Mouse (Mus musculus): ENCODE data around the gene Ppm1e. TPM values are rescaled to one million over a fixed set of nuclear protein-coding genes. Genes with fewer than 3 reads are reported as not detected.

Ppm1e gene
- total and polyA plus RNA-seq, 3 experiments = 0.64 to 0.86 (median 0.74) TPM

- peak; percentile 65 for DNase-seq (ENCODE audit: extremely low read depth)
- dilution Hi-C loops (cut with MboI; ENCODE audit: extremely low pct_ligation_motif_present, extremely low pct_unique_long_range_greater_than_20kb, low sequenced_read_pairs) = no loop called here
- in situ Hi-C loops (cut with MboI; ENCODE audit: low pct_ligation_motif_present, low pct_unique_long_range_greater_than_20kb, low sequenced_read_pairs) = no loop called here
Observed at GRCm38 (mm10) chr11:87268803-87269202, 90.0 kb downstream of the Ppm1e start.

GRCm38 (mm10) chr11:87266246-87266645 is 92.6 kb downstream of the Ppm1e start:
- no peaks in the 10 kb centered on the region for H3K36me3 ChIP-seq (replicated peaks in 1 of 2; ENCODE audit: control insufficient read depth in 1 of 2, insufficient read depth in 1 of 2, low read length in 1 of 2)
- no peaks in the 10 kb centered on the region for H3K79me2 ChIP-seq (replicated peaks; ENCODE audit: control insufficient read depth, extremely low read depth, insufficient read depth, poor library complexity, severe bottlenecking)
- no peak overlapping the region for H3K4me2 ChIP-seq (ENCODE audit: insufficient read depth, low read depth, poor library complexity, severe bottlenecking)
- H3K9ac ChIP-seq (ENCODE audit: insufficient read depth, low read depth) = no peak overlapping the region
- DNase-seq (ENCODE audit: extremely low read depth) = no peak
- in situ Hi-C loops (cut with MboI; ENCODE audit: low pct_ligation_motif_present, low pct_unique_long_range_greater_than_20kb, low sequenced_read_pairs) = no loop called here
- no peak overlapping the region for H3K4me3 ChIP-seq (replicated peaks in 1 of 3; ENCODE audit: low read depth in 2 of 3, low read length in 2 of 3, poor library complexity in 1 of 3)
- TF ChIP-seq TCF12 (IDR thresholded peaks at IDR 0.05; ENCODE audit: low read depth, low read length) (no peak), USF2 (conservative IDR thresholded peaks at IDR 0.05; ENCODE audit: low read depth, low read length) (no peak), ZNF384 (IDR thresholded peaks at IDR 0.05; ENCODE audit: low read depth, low read length) (no peak), RCOR1 (conservative IDR thresholded peaks at IDR 0.05; ENCODE audit: low read depth, low read length) (no peak), ZKSCAN1 (IDR thresholded peaks at IDR 0.05; ENCODE audit: borderline replicate concordance, low read depth, low read length) (no peak)
- peaks cover 0 to 7% of the 10 kb centered on the region in 2 experiments; a peak in 2 of 4 replicates for H3K4me1 ChIP-seq (ENCODE audit: control insufficient read depth in 1 of 2, insufficient read depth in 2 of 2)
- H3K27ac ChIP-seq (ENCODE audit: insufficient read depth, low read depth) = no peak overlapping the region
- H3K27me3 ChIP-seq (replicated peaks) = no peaks in the 10 kb centered on the region
- H3K9me3 ChIP-seq (replicated peaks; ENCODE audit: low read length) = no peaks in the 10 kb centered on the region
- dilution Hi-C loops (cut with MboI; ENCODE audit: extremely low pct_ligation_motif_present, extremely low pct_unique_long_range_greater_than_20kb, low sequenced_read_pairs) = no loop called here

More at GRCm38 (mm10) chr11:87268803-87269202, 90.0 kb downstream of the Ppm1e start:
- Histone ChIP-seq H3K4me2 (ENCODE audit: insufficient read depth, low read depth, poor library complexity, severe bottlenecking) (no peak overlapping the region), H3K79me2 (replicated peaks; ENCODE audit: control insufficient read depth, extremely low read depth, insufficient read depth, poor library complexity, severe bottlenecking) (no peaks in the 10 kb centered on the region), H3K27ac (ENCODE audit: insufficient read depth, low read depth) (no peak overlapping the region), H3K36me3 (replicated peaks in 1 of 2; ENCODE audit: control insufficient read depth in 1 of 2, insufficient read depth in 1 of 2, low read length in 1 of 2) (no peaks in the 10 kb centered on the region), H3K9ac (ENCODE audit: insufficient read depth, low read depth) (no peak overlapping the region), H3K4me3 (replicated peaks in 1 of 3; ENCODE audit: low read depth in 2 of 3, low read length in 2 of 3, poor library complexity in 1 of 3) (no peak overlapping the region), H3K4me1 (ENCODE audit: control insufficient read depth in 1 of 2, insufficient read depth in 2 of 2) (no peaks in the 10 kb centered on the region), H3K27me3 (replicated peaks) (no peaks in the 10 kb centered on the region), H3K9me3 (replicated peaks; ENCODE audit: low read length) (peaks cover 2% of the 10 kb centered on the region)
- TF ChIP-seq PAX5 (IDR thresholded peaks at IDR 0.05; ENCODE audit: low read length) (no peak), RCOR1 (conservative IDR thresholded peaks at IDR 0.05; ENCODE audit: low read depth, low read length) (no peak), TBP (conservative IDR thresholded peaks at IDR 0.05; ENCODE audit: low read depth, low read length) (no peak), POLR2A (IDR thresholded peaks at IDR 0.05; ENCODE audit: low read depth, low read length) (no peak), USF1 (IDR thresholded peaks at IDR 0.05; ENCODE audit: low read depth, low read length) (no peak), SIN3A (IDR thresholded peaks at IDR 0.05; ENCODE audit: low read length) (no peak), RAD21 (IDR thresholded peaks at IDR 0.05; ENCODE audit: low read depth, low read length) (peak; percentile 75), USF2 (conservative IDR thresholded peaks at IDR 0.05; ENCODE audit: low read depth, low read length) (no peak), MAX (IDR thresholded peaks at IDR 0.05; ENCODE audit: low read length) (no peak), JUND (conservative IDR thresholded peaks at IDR 0.05; ENCODE audit: low read depth, low read length) (no peak), E2F4 (IDR thresholded peaks at IDR 0.05; ENCODE audit: insufficient replicate concordance, low read depth, low read length) (no peak), SMC3 (IDR thresholded peaks at IDR 0.05; ENCODE audit: low read depth, low read length) (peak; percentile 74), IRF4 (IDR thresholded peaks at IDR 0.05; ENCODE audit: low read depth, low read length) (no peak), MXI1 (IDR thresholded peaks at IDR 0.05; ENCODE audit: low read depth, low read length) (no peak), HCFC1 (IDR thresholded peaks at IDR 0.05; ENCODE audit: low read depth, low read length) (no peak), ZMIZ1 (IDR thresholded peaks at IDR 0.05; ENCODE audit: low read depth, low read length) (no peak), ETS1 (conservative IDR thresholded peaks at IDR 0.05; ENCODE audit: low read depth, low read length) (no peak), MYC (IDR thresholded peaks at IDR 0.05; ENCODE audit: low read depth, low read length) (0 out of 2 replicates have a peak, but pooled peaks have one; percentile 27), CTCF (conservative IDR thresholded peaks at IDR 0.05 in 1 of 2, IDR thresholded peaks at IDR 0.05 in 1 of 2; ENCODE audit: low read depth in 2 of 2, low read length in 2 of 2) (peak in 1 of 2 experiments; percentile 84; a peak in 3 of 4 replicates), NELFE (IDR thresholded peaks at IDR 0.05; ENCODE audit: low read depth, low read length) (no peak), GABPA (IDR thresholded peaks at IDR 0.05; ENCODE audit: insufficient replicate concordance, low read depth, low read length) (no peak), POLR2AphosphoS2 (IDR thresholded peaks at IDR 0.05; ENCODE audit: low read depth, low read length) (no peak), MAFK (IDR thresholded peaks at IDR 0.05; ENCODE audit: insufficient replicate concordance, low read length) (no peak), EP300 (IDR thresholded peaks at IDR 0.05; ENCODE audit: low read length) (no peak)
